Mouse (Mus musculus) ES-E14 (cell line): ENCODE data around the gene Ltbp1.

ENCODE experiments used
- CHD2 ChIP-seq: IDR thresholded peaks from 2 replicates; pipeline ENCODE4 v1.6.1; 2014; ENCODE audit warnings: mild to moderate bottlenecking, low read depth, low read length, inconsistent platforms
- ZNF384 ChIP-seq: IDR thresholded peaks from 2 replicates; pipeline ENCODE4 v1.6.1; 2012; ENCODE audit warnings: low read depth, low read length, inconsistent platforms

DNA sequence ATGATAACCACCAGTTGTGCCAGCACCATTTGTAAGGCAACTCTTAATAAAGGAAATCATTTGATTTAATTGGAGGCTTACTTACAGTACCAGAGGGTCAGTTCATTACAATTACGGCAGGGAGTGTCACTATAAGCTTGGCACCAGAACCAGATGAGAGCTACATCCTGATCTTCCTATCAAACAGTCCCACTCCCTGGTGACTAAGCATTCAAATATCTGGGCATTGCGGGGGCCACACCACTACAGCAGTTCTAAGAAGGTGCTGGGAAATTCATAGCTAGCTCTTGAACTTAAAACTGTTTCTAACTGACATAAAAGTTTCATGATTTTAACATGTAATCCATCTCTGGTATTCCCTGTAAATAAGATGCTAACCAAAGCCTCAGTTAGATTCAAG lies 134.4 kb downstream of the Ltbp1 start:
- no peak for TF ChIP-seq CHD2
- TF ChIP-seq ZNF384 = no peak
